Mouse (Mus musculus) heart, embryonic 14.5 days (tissue): ENCODE measurements around the gene Gpr68. TPM values are rescaled to one million over a fixed set of nuclear protein-coding genes. Genes with fewer than 3 reads are reported as not detected.

ENCODE experiments used
- ATAC-seq: fragments of 200-750 bp; cut with Nextera tagmentation; 2 replicates; pipeline ENCODE4 v1.8.0; 2017; ENCODE audit warnings: low read depth, moderate TSS enrichment; ENCODE audit not compliant: insufficient number of reproducible peaks, insufficient read depth, low FRiP score
- H3K27ac ChIP-seq, 2 experiments: fragments of 200-500 bp in 1 of 2; fragments of 300-500 bp in 1 of 2; sonication (generic) in 1 of 2; replicated peaks in 1 of 2; 2 replicates each; pipeline ENCODE4 v1.5.1; 2012 to 2014; ENCODE audit warnings: low read depth in 2 of 2, low read length in 2 of 2, control low read depth in 1 of 2, mild to moderate bottlenecking in 1 of 2, mixed read lengths in 1 of 2; ENCODE audit not compliant: control insufficient read depth in 1 of 2, insufficient read depth in 1 of 2
- H3K27me3 ChIP-seq: fragments of 300-500 bp; sonication (generic); 2 replicates; pipeline ENCODE4 v1.6.1; 2014; ENCODE audit warnings: mild to moderate bottlenecking, low read length, control low read depth; ENCODE audit not compliant: control insufficient read depth, insufficient read depth
- H3K36me3 ChIP-seq: fragments of 300-500 bp; sonication (generic); 2 replicates; pipeline ENCODE4 v1.6.1; 2014; ENCODE audit warnings: mild to moderate bottlenecking, control low read depth, low read length, mixed read lengths; ENCODE audit not compliant: control insufficient read depth, insufficient read depth
- H3K4me1 ChIP-seq, 2 experiments: fragments of 200-500 bp in 1 of 2; fragments of 300-500 bp in 1 of 2; sonication (generic) in 1 of 2; 2 replicates each; pipeline ENCODE4 v1.6.1; 2012 to 2014; ENCODE audit warnings: low read length in 2 of 2, control low read depth in 1 of 2, mixed read lengths in 1 of 2; ENCODE audit not compliant: control insufficient read depth in 2 of 2, insufficient read depth in 2 of 2
- H3K4me2 ChIP-seq: fragments of 300-500 bp; sonication (generic); 2 replicates; pipeline ENCODE4 v1.6.1; 2014; ENCODE audit warnings: mild to moderate bottlenecking, low read length
- H3K4me3 ChIP-seq, 2 experiments: fragments of 200-500 bp in 1 of 2; fragments of 300-500 bp in 1 of 2; sonication (generic) in 1 of 2; 2 replicates each; pipeline ENCODE4 v1.5.1; 2012 to 2014; ENCODE audit warnings: low read length in 2 of 2, mild to moderate bottlenecking in 2 of 2, control low read depth in 1 of 2, low read depth in 1 of 2, moderate library complexity in 1 of 2; ENCODE audit not compliant: control insufficient read depth in 1 of 2, insufficient read depth in 1 of 2
- H3K9ac ChIP-seq: fragments of 300-500 bp; sonication (generic); 2 replicates; pipeline ENCODE4 v1.6.1; 2014; ENCODE audit warnings: mild to moderate bottlenecking, low read length
- H3K9me3 ChIP-seq: fragments of 300-500 bp; sonication (generic); 2 replicates; pipeline ENCODE4 v1.6.1; 2016; ENCODE audit warnings: low read length, control low read depth; ENCODE audit not compliant: control insufficient read depth
- WGBS: fragments of 180-500 bp; shearing (Covaris S2); extraction: QIAGEN DNeasy Blood & Tissue Kit; methylation state at CpG from one replicate; pipeline ENCODE4 v1.1.7; 2014; 5-methylcytosine and 5-hydroxymethylcytosine counted together
- polyA plus RNA-seq: library from polyadenylated mRNA; unstranded; fragments of >200 nt; fragmentation: Nextera tagmentation; extraction: Ambion mirVana; gene quantifications from 2 replicates; pipeline ENCODE4 v1.2.1, GENCODE M21; 2014

Gpr68 gene
- polyA plus RNA-seq, 1 experiment from 2014 or later, result 4.6 TPM

GRCm38 (mm10) chr12:100856337-100856736 lies 51.7 kb downstream of the Gpr68 start:
- no peaks in the 10 kb centered on the region for H3K9me3 ChIP-seq
- H3K27ac ChIP-seq, result no peak overlapping the region
- 56% methylated on average over 2 of the region's 2 CpGs for WGBS
- no peaks in the 10 kb centered on the region for H3K4me1 ChIP-seq
- H3K36me3 ChIP-seq, result no peaks in the 10 kb centered on the region
- H3K4me2 ChIP-seq, result no peak overlapping the region
- no peak overlapping the region for H3K4me3 ChIP-seq
- ATAC-seq, result no peak
- H3K27me3 ChIP-seq, result no peaks in the 10 kb centered on the region
- H3K9ac ChIP-seq, result no peak overlapping the region

- no peak for ATAC-seq
- Histone ChIP-seq H3K36me3 (no peaks in the 10 kb centered on the region), H3K27ac (no peak overlapping the region), H3K27me3 (no peaks in the 10 kb centered on the region), H3K4me3 (no peak overlapping the region), H3K9ac (no peak overlapping the region), H3K4me2 (no peak overlapping the region), H3K4me1 (no peaks in the 10 kb centered on the region), H3K9me3 (no peaks in the 10 kb centered on the region)
- WGBS, result 72% methylated on average over 3 of the region's 3 CpGs
These were observed 55.6 kb downstream of the Gpr68 start for GRCm38 (mm10) chr12:100852370-100852769.

GRCm38 (mm10) chr12:100849421-100850138 lies 58.4 kb downstream of the Gpr68 start:
- ATAC-seq, result no peak; the same call in 1 of the 2 replicates
- H3K9me3 ChIP-seq, result no peaks in the 10 kb centered on the region
- H3K4me1 ChIP-seq, result no peaks in the 10 kb centered on the region
- no peaks in the 10 kb centered on the region for H3K36me3 ChIP-seq
- H3K27me3 ChIP-seq, result no peaks in the 10 kb centered on the region
- no peak overlapping the region for H3K9ac ChIP-seq
- no peak overlapping the region for H3K4me3 ChIP-seq
- WGBS, result 68% methylated on average over 7 of the region's 7 CpGs
- H3K4me2 ChIP-seq, result no peak overlapping the region
- H3K27ac ChIP-seq, result no peak overlapping the region

- no peaks in the 10 kb centered on the region for H3K4me1 ChIP-seq
- 77% methylated on average over 11 of the region's 11 CpGs for WGBS
- no peaks in the 10 kb centered on the region for H3K36me3 ChIP-seq
- H3K4me3 ChIP-seq, result no peak overlapping the region
- no peak overlapping the region for H3K9ac ChIP-seq
- H3K4me2 ChIP-seq, result no peak overlapping the region
- no peaks in the 10 kb centered on the region for H3K9me3 ChIP-seq
- ATAC-seq, result no peak
- no peak overlapping the region for H3K27ac ChIP-seq
- no peaks in the 10 kb centered on the region for H3K27me3 ChIP-seq
These were observed 60.4 kb downstream of the Gpr68 start for GRCm38 (mm10) chr12:100847437-100848080.

GRCm38 (mm10) chr12:100846566-100846965 lies 61.4 kb downstream of the Gpr68 start:
- H3K9me3 ChIP-seq, result no peaks in the 10 kb centered on the region
- no peak overlapping the region for H3K9ac ChIP-seq
- no peaks in the 10 kb centered on the region for H3K36me3 ChIP-seq
- no peaks in the 10 kb centered on the region for H3K27me3 ChIP-seq
- WGBS, result 33% methylated on average over 1 of the region's 1 CpGs
- no peaks in the 10 kb centered on the region for H3K4me1 ChIP-seq
- no peak overlapping the region for H3K4me3 ChIP-seq
- no peak for ATAC-seq
- no peak overlapping the region for H3K27ac ChIP-seq
- no peak overlapping the region for H3K4me2 ChIP-seq

GRCm38 (mm10) chr12:100845829-100846228 lies 62.2 kb downstream of the Gpr68 start:
- no peaks in the 10 kb centered on the region for H3K36me3 ChIP-seq
- no peaks in the 10 kb centered on the region for H3K4me1 ChIP-seq
- 30% methylated on average over 2 of the region's 2 CpGs for WGBS
- H3K4me2 ChIP-seq, result no peak overlapping the region
- no peaks in the 10 kb centered on the region for H3K9me3 ChIP-seq
- H3K27ac ChIP-seq, result no peak overlapping the region
- H3K27me3 ChIP-seq, result no peaks in the 10 kb centered on the region
- H3K4me3 ChIP-seq, result no peak overlapping the region
- H3K9ac ChIP-seq, result no peak overlapping the region
- no peak for ATAC-seq

- Histone ChIP-seq H3K9me3 (no peaks in the 10 kb centered on the region), H3K4me2 (no peak overlapping the region), H3K27ac (no peak overlapping the region), H3K9ac (no peak overlapping the region), H3K27me3 (no peaks in the 10 kb centered on the region), H3K4me1 (peaks cover 0 to 4% of the 10 kb centered on the region in 2 experiments; a peak in 1 of 4 replicates), H3K36me3 (no peaks in the 10 kb centered on the region), H3K4me3 (no peak overlapping the region)
- WGBS, result 73% methylated on average over 7 of the region's 7 CpGs
- ATAC-seq, result no peak
These were observed 63.5 kb downstream of the Gpr68 start for GRCm38 (mm10) chr12:100844546-100844945.
